Mouse (Mus musculus) G1E (cell line): ENCODE measurements around the gene Slc38a2. TPM values are rescaled to one million over a fixed set of nuclear protein-coding genes. Genes with fewer than 3 reads are reported as not detected.

ENCODE experiments used
- ATAC-seq: 2 replicates; pipeline ENCODE4 v1.8.0; 2016; ENCODE audit warnings: mild to moderate bottlenecking; ENCODE audit not compliant: insufficient number of reproducible peaks, poor library complexity, low FRiP score, severe bottlenecking; ENCODE audit errors: extremely low read depth
- DNase-seq: peaks from one replicate; pipeline ENCODE4 v3.0.0; 2012; ENCODE audit warnings: low spot score
- H3K27me3 ChIP-seq: 2 replicates; pipeline ENCODE4 v1.6.1; 2012; ENCODE audit warnings: mild to moderate bottlenecking, low read length, inconsistent platforms; ENCODE audit not compliant: insufficient read depth
- H3K36me3 ChIP-seq: replicated peaks from 2 replicates; pipeline ENCODE3; 2012; ENCODE audit warnings: mild to moderate bottlenecking, inconsistent platforms
- H3K4me1 ChIP-seq: 2 replicates; pipeline ENCODE4 v1.6.1; 2012; ENCODE audit warnings: low read depth, low read length, inconsistent platforms, mixed read lengths; ENCODE audit not compliant: insufficient read depth
- H3K4me3 ChIP-seq: 2 replicates; pipeline ENCODE4 v1.5.1; 2012; ENCODE audit warnings: low read depth, mild to moderate bottlenecking, inconsistent platforms, low read length, moderate library complexity, mixed read lengths
- H3K9me3 ChIP-seq: replicated peaks from 2 replicates; pipeline ENCODE4 v1.6.1; 2012; ENCODE audit warnings: inconsistent platforms
- CTCF ChIP-seq: IDR thresholded peaks from 2 replicates; pipeline ENCODE4 v1.5.1; 2012; ENCODE audit warnings: low read depth, low read length, inconsistent platforms, mixed read lengths
- GATA1 ChIP-seq: IDR thresholded peaks from 2 replicates; pipeline ENCODE4 v1.6.1; 2012; ENCODE audit warnings: borderline replicate concordance, low read length, inconsistent platforms, mixed read lengths
- GATA2 ChIP-seq: IDR thresholded peaks from 2 replicates; pipeline ENCODE4 v1.6.1; 2012; ENCODE audit warnings: low read depth, low read length, inconsistent platforms, borderline replicate concordance
- POLR2AphosphoS5 ChIP-seq: IDR thresholded peaks from 2 replicates; pipeline ENCODE4 v1.6.1; 2012; ENCODE audit warnings: low read depth, low read length, inconsistent platforms; ENCODE audit not compliant: insufficient replicate concordance
- TAL1 ChIP-seq: conservative IDR thresholded peaks from 2 replicates; pipeline ENCODE4 v1.6.1; 2012; ENCODE audit warnings: low read depth, low read length, inconsistent platforms, mixed read lengths
- polyA plus RNA-seq: library from polyadenylated mRNA; stranded (reverse); fragments of >175 nt; gene quantifications from 2 replicates; pipeline ENCODE4 v1.2.3, GENCODE M21; 2012
- total RNA-seq, 2 experiments: library from RNA; stranded (forward) in 1 of 2; stranded (reverse) in 1 of 2; fragments of 200-1000 nt in 1 of 2; fragments of >200 nt in 1 of 2; fragmentation: Nextera tagmentation in 1 of 2; gene quantifications; 2 replicates each; pipeline ENCODE4 v1.2.3; 2014 to 2017

The Slc38a2 gene
- total and polyA plus RNA-seq, 3 experiments, result 24.1 to 146 (median 104) TPM

DNA sequence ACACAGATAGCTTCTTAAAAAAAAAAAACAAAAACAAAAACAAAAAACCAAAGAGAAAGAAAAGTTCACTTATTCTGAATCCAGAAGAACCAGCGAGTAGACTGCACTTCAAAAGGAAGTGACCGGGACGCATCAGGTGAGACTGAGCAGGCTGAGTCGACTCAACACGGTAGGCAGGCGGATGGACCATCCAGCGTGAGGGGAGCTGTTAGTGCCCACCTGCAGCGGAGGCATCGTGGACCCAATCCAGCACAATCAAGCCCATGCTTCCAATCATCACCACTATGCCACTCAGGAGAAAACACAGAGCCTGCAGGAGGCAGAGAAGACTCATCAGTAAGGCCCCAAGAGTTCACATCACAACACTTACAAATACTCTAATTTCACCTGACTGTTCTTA is 9.6 kb downstream of the Slc38a2 start:
- no peak for DNase-seq
- ATAC-seq, result no peak
- TF ChIP-seq GATA2 (no peak), CTCF (no peak), POLR2AphosphoS5 (no peak), TAL1 (no peak), GATA1 (no peak)
- H3K27me3 ChIP-seq, result no peaks in the 10 kb centered on the region
- H3K9me3 ChIP-seq, result no peaks in the 10 kb centered on the region
- H3K36me3 ChIP-seq, result peaks cover 76% of the 10 kb centered on the region
- no peak overlapping the region for H3K4me3 ChIP-seq
- peaks cover 32% of the 10 kb centered on the region for H3K4me1 ChIP-seq

DNA sequence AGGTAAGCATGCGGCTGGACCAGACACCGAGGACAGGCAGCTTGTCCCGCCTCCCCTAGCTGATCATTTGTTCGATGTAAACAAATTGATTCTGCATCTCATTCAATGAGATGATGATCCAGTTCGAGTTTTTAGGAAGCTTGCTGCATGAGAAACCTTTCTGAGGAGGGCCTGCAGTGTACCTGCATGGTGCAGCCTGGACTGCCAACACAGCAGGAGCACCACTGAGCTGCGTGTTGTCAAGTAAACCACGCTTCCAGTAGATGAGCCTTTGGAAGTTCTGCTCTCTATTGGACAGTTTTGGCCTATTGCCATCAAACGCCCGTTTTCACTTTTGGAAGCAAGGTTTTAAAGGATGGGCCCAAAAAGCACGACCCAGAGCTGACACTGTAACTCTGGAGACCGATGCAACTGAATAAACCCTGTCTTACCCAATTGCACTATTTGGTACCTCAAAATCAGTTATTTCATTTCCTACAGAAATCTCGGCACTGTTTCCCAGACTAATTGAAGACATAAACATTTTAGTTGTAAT is 10.7 kb downstream of the Slc38a2 start:
- Histone ChIP-seq H3K27me3 (no peaks in the 10 kb centered on the region), H3K9me3 (no peaks in the 10 kb centered on the region), H3K36me3 (peaks cover 66% of the 10 kb centered on the region), H3K4me1 (peaks cover 39% of the 10 kb centered on the region), H3K4me3 (no peak overlapping the region)
- ATAC-seq (no peak), DNase-seq (no peak)
- no peak for TF ChIP-seq CTCF
- no peak for TF ChIP-seq POLR2AphosphoS5
- no peak for TF ChIP-seq GATA2
- TF ChIP-seq GATA1, result no peak
- TF ChIP-seq TAL1, result no peak

DNA sequence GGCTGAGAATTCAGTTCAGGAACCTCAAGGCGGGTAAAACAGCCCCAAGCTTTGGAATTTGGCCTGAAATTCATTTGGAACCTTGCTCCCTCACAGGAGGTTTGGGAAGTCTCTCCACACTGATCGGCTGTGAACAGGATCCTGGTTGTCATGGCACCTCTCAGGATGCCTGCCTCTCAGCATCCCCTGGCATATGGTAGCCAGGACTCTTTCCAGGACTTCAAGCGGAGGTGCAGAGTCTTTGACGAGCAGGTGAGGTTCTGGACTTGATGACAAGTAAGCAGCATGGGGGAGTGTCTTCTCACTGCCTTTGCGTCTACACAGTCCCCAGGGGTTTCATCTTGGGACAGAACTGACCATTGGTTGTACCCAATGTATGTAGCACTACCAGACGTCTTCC is 11.5 kb downstream of the Slc38a2 start:
- Histone ChIP-seq H3K4me1 (peaks cover 33% of the 10 kb centered on the region), H3K9me3 (no peaks in the 10 kb centered on the region), H3K4me3 (no peak overlapping the region), H3K27me3 (no peaks in the 10 kb centered on the region), H3K36me3 (peaks cover 58% of the 10 kb centered on the region)
- DNase-seq, result no peak
- no peak for TF ChIP-seq GATA1
- TF ChIP-seq CTCF, result no peak
- no peak for TF ChIP-seq GATA2
- no peak for TF ChIP-seq POLR2AphosphoS5
- no peak for TF ChIP-seq TAL1
- ATAC-seq, result no peak

DNA sequence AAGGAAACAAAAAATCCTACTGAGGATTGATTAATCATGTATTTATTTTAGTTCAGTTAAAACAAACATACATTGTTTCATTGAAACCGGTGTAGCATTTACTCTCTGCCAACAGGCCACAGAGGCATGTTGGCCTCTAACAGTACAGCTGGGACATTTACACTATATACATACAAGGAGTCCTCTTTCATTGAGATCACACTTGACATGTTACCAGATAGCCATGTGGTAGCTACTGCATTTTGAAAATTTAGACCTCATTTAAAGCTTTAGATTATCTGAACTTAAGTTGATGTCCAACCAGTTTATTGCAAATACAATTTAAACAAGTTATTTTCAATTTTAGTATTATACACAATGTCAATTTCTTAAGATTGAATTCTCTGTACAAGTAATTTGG is 12.2 kb downstream of the Slc38a2 start:
- Histone ChIP-seq H3K4me1 (peaks cover 31% of the 10 kb centered on the region), H3K36me3 (peaks cover 51% of the 10 kb centered on the region), H3K4me3 (no peak overlapping the region), H3K27me3 (no peaks in the 10 kb centered on the region), H3K9me3 (no peaks in the 10 kb centered on the region)
- TF ChIP-seq GATA1, result no peak
- TF ChIP-seq CTCF, result no peak
- no peak for TF ChIP-seq POLR2AphosphoS5
- no peak for TF ChIP-seq GATA2
- no peak for TF ChIP-seq TAL1
- DNase-seq (no peak), ATAC-seq (no peak)

DNA sequence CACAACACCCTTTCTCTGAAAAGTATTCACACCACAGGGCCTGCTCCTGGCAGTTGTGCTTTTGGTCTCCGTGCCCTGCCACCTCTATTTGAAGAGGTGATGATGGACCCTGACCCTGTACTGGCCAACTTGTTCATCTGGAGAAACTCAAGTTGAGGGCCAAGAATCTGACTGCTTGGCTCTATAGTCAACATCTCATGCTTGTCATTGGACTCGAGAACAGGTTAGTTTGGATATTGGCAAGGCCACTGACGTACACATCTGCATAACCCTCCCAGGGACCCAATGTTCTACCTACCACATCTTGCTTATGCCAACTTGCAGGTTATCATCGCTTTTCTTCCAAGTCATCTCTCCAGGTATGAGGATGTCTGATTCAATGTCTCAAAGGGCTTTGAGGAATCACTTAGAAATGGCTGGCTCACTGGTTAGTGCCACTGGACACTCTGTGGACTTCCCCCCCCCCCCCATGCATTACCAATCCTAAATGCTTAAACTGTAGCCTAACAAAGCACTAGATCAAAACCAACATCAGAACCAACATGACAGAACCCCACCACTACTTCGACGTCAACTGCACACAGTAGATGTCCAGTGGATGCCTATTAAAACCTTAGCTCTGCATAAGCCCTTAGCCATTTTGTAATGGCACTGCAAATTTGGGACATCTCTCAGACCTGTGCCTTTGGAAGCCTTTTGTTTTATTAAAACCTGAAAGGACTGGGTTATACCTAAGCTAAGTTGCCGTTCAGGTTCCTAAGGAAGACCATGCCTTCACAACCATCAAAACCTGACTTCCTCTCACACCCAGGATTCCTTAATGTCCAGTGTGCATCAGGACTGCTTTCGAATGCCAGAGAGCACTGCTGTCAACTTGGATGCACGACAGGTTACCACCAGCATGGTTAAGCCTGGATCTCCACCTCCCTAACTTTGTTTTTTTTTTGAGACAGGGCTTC is 13.1 kb downstream of the Slc38a2 start:
- no peaks in the 10 kb centered on the region; the same call in 1 of the 2 replicates for H3K27me3 ChIP-seq
- no peak overlapping the region for H3K4me3 ChIP-seq
- H3K9me3 ChIP-seq, result no peaks in the 10 kb centered on the region
- peaks cover 42% of the 10 kb centered on the region for H3K36me3 ChIP-seq
- H3K4me1 ChIP-seq, result peaks cover 28% of the 10 kb centered on the region
- TF ChIP-seq CTCF (no peak), POLR2AphosphoS5 (no peak), GATA1 (no peak), TAL1 (no peak), GATA2 (no peak)
- ATAC-seq (0 out of 2 replicates have a peak, but pooled peaks have one; percentile 6), DNase-seq (no peak)

DNA sequence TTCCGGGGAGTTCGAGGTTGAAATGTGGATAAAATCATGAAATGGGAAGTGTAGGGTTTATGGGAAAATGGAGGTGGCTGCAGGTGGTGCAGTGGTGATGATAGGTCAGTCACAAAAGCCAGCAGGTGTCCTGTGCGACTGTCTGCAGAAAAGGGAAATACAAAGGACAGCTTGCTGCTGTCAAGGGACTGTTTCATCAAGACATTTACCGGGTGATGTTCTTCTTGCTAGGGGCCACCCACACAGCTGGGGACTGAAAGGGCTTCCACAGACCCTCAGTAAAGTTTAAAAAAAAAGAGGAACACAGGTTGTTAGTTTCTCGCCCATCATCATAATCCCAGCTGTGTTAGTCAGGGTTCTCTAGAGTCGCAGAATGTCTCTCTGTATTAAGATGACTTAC is 14.3 kb downstream of the Slc38a2 start:
- Histone ChIP-seq H3K9me3 (no peaks in the 10 kb centered on the region), H3K4me1 (peaks cover 16% of the 10 kb centered on the region), H3K4me3 (no peak overlapping the region), H3K36me3 (peaks cover 30% of the 10 kb centered on the region), H3K27me3 (no peaks in the 10 kb centered on the region; the same call in 1 of the 2 replicates)
- ATAC-seq (no peak), DNase-seq (no peak)
- no peak for TF ChIP-seq TAL1
